Mouse (Mus musculus) forebrain, embryonic 12.5 days (tissue): ENCODE results near the gene Atxn1. TPM values are rescaled to one million over a fixed set of nuclear protein-coding genes. Genes with fewer than 3 reads are reported as not detected.
A peak's percentile ranks its signal among the peaks of the same experiment; 100 is the strongest.

Source experiments
- ATAC-seq: fragments of 200-750 bp; cut with Nextera tagmentation; 2 replicates; pipeline ENCODE4 v1.8.0; 2017; ENCODE audit warnings: moderate TSS enrichment; ENCODE audit not compliant: low FRiP score
- H3K27ac ChIP-seq: fragments of 300-500 bp; sonication (generic); 2 replicates; pipeline ENCODE4 v1.5.1; 2016; ENCODE audit warnings: mild to moderate bottlenecking
- H3K27me3 ChIP-seq: fragments of 300-500 bp; sonication (generic); 2 replicates; pipeline ENCODE4 v1.6.1; 2016; ENCODE audit warnings: mild to moderate bottlenecking
- H3K36me3 ChIP-seq: fragments of 300-500 bp; sonication (generic); replicated peaks from 2 replicates; pipeline ENCODE4 v1.6.1; 2016; ENCODE audit warnings: mild to moderate bottlenecking
- H3K4me1 ChIP-seq: fragments of 300-500 bp; sonication (generic); 2 replicates; pipeline ENCODE4 v1.6.1; 2016
- H3K4me2 ChIP-seq: fragments of 300-500 bp; sonication (generic); 2 replicates; pipeline ENCODE4 v1.6.1; 2016; ENCODE audit warnings: mild to moderate bottlenecking, moderate library complexity
- H3K4me3 ChIP-seq: fragments of 300-500 bp; sonication (generic); replicated peaks from 2 replicates; pipeline ENCODE4 v1.5.1; 2016; ENCODE audit warnings: mild to moderate bottlenecking
- H3K9ac ChIP-seq: fragments of 300-500 bp; sonication (generic); 2 replicates; pipeline ENCODE4 v1.6.1; 2016; ENCODE audit warnings: mild to moderate bottlenecking
- H3K9me3 ChIP-seq: fragments of 300-500 bp; sonication (generic); 2 replicates; pipeline ENCODE4 v1.6.1; 2016
- WGBS: fragments of 180-500 bp; shearing (Covaris S2); methylation state at CpG from one replicate; pipeline ENCODE4 v1.1.7; 2016; 5-methylcytosine and 5-hydroxymethylcytosine counted together
- polyA plus RNA-seq: library from polyadenylated mRNA; unstranded; fragments of >200 nt; fragmentation: Nextera tagmentation; extraction: Ambion mirVana; gene quantifications from 2 replicates; pipeline ENCODE4 v1.2.1, GENCODE M21; 2016

Atxn1 gene
- polyA plus RNA-seq, 1 experiment from 2014 or later: 3.7 TPM

- Histone ChIP-seq H3K4me3 (no peak overlapping the region), H3K27me3 (peaks cover 42% of the 10 kb centered on the region), H3K9me3 (no peaks in the 10 kb centered on the region), H3K4me2 (no peak overlapping the region), H3K9ac (no peak overlapping the region), H3K4me1 (peaks cover 28% of the 10 kb centered on the region), H3K36me3 (no peaks in the 10 kb centered on the region), H3K27ac (no peak overlapping the region)
- ATAC-seq: no peak
- 56% methylated on average over 8 of the region's 8 CpGs for WGBS
Observed at GRCm38 (mm10) chr13:45514832-45515422, 449.9 kb downstream of the Atxn1 start.

GRCm38 (mm10) chr13:45514115-45514514 is 450.7 kb downstream of the Atxn1 start:
- Histone ChIP-seq H3K9ac (no peak overlapping the region), H3K36me3 (no peaks in the 10 kb centered on the region), H3K4me2 (no peak overlapping the region), H3K4me1 (peaks cover 28% of the 10 kb centered on the region), H3K27ac (no peak overlapping the region), H3K4me3 (no peak overlapping the region), H3K27me3 (peaks cover 49% of the 10 kb centered on the region), H3K9me3 (no peaks in the 10 kb centered on the region)
- WGBS: 94% methylated on average over 5 of the region's 5 CpGs
- no peak for ATAC-seq

GRCm38 (mm10) chr13:45513009-45513984 is 451.5 kb downstream of the Atxn1 start:
- no peaks in the 10 kb centered on the region for H3K9me3 ChIP-seq
- no peak overlapping the region for H3K9ac ChIP-seq
- H3K4me1 ChIP-seq: peaks cover 33% of the 10 kb centered on the region
- peaks cover 57% of the 10 kb centered on the region for H3K27me3 ChIP-seq
- no peak overlapping the region for H3K4me2 ChIP-seq
- no peak overlapping the region for H3K27ac ChIP-seq
- 80% methylated on average over 12 of the region's 12 CpGs for WGBS
- H3K36me3 ChIP-seq: no peaks in the 10 kb centered on the region
- no peak overlapping the region for H3K4me3 ChIP-seq
- no peak for ATAC-seq

DNA sequence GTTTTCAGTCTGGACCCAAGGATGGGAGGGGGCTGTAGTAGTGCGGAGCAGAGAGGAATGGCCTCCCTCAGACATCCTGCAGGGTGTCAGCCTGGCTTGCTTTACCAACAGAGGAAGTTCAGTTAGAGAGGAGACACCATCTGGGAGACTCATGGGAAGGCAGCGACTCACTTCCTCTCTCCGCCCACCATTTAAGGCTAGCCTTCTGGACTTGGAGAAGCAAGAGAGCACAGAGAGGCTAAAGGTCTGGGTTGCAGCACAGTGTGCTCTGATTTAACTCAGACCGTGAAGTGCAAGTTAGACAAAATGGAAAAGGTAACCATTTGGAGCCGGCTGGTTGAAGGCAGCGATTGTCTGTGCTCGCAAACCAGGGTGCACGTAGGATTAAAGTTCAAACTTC is 452.3 kb downstream of the Atxn1 start:
- H3K9ac ChIP-seq: no peak overlapping the region
- no peak for ATAC-seq
- H3K4me3 ChIP-seq: no peak overlapping the region
- H3K27me3 ChIP-seq: peaks cover 61% of the 10 kb centered on the region
- no peak overlapping the region for H3K4me2 ChIP-seq
- H3K9me3 ChIP-seq: no peaks in the 10 kb centered on the region
- WGBS: 85% methylated on average over 8 of the region's 8 CpGs
- no peaks in the 10 kb centered on the region for H3K36me3 ChIP-seq
- H3K27ac ChIP-seq: no peak overlapping the region
- peaks cover 39% of the 10 kb centered on the region for H3K4me1 ChIP-seq

- H3K36me3 ChIP-seq: no peaks in the 10 kb centered on the region
- WGBS: 90% methylated on average over 6 of the region's 6 CpGs
- H3K27ac ChIP-seq: no peak overlapping the region
- no peak overlapping the region for H3K9ac ChIP-seq
- H3K4me1 ChIP-seq: peaks cover 35% of the 10 kb centered on the region
- H3K27me3 ChIP-seq: peaks cover 61% of the 10 kb centered on the region
- no peak for ATAC-seq
- H3K4me2 ChIP-seq: no peak overlapping the region
- H3K9me3 ChIP-seq: no peaks in the 10 kb centered on the region
- H3K4me3 ChIP-seq: no peak overlapping the region
Observed at GRCm38 (mm10) chr13:45511706-45512435, 452.9 kb downstream of the Atxn1 start.

- H3K27ac ChIP-seq: no peak overlapping the region
- H3K9ac ChIP-seq: no peak overlapping the region
- no peak for ATAC-seq
- no peak overlapping the region for H3K4me2 ChIP-seq
- H3K4me1 ChIP-seq: peaks cover 15% of the 10 kb centered on the region
- H3K9me3 ChIP-seq: no peaks in the 10 kb centered on the region
- peaks cover 56% of the 10 kb centered on the region for H3K27me3 ChIP-seq
- 63% methylated on average over 6 of the region's 6 CpGs for WGBS
- H3K36me3 ChIP-seq: no peaks in the 10 kb centered on the region
- H3K4me3 ChIP-seq: no peak overlapping the region
Observed at GRCm38 (mm10) chr13:45509366-45509765, 455.4 kb downstream of the Atxn1 start.

DNA sequence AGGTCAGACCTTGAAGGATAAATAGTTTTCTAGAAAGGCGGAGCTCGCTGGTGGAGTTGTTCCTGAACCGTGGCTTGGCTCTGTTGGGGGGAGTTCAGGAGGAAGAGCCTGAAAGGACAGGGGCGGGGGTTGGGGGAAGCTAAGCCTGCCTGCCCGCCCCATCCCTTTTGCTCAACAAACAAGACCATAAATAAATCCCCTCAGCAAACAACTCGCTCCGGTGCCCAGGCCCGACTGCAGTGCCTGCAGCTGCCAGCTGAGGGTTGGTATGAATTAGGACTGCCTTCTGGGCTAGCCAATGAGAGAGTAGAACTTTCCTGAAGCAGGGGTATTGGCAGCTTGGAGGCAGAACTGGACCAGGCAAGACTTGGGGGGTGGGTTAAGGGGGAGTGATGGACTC is 456.3 kb downstream of the Atxn1 start:
- Histone ChIP-seq H3K4me1 (peaks cover 15% of the 10 kb centered on the region), H3K27ac (no peak overlapping the region), H3K9me3 (no peaks in the 10 kb centered on the region), H3K36me3 (no peaks in the 10 kb centered on the region), H3K27me3 (peaks cover 47% of the 10 kb centered on the region), H3K4me2 (peak overlapping the region; percentile 76), H3K9ac (peak overlapping the region; percentile 56), H3K4me3 (peak overlapping the region; percentile 53)
- ATAC-seq: peak; percentile 22
- 2% methylated on average over 8 of the region's 8 CpGs for WGBS

GRCm38 (mm10) chr13:45507274-45508229 is 457.3 kb downstream of the Atxn1 start, which contains the start of gene Gmpr:
Gene Gmpr (plus strand): TSS chr13:45507444.
- Histone ChIP-seq H3K27ac (peak within 1 kb of the TSS; percentile 26), H3K27me3 (peaks cover 38% of the 10 kb centered on the region), H3K9me3 (no peaks in the 10 kb centered on the region), H3K4me2 (peak within 1 kb of the TSS; percentile 76), H3K4me1 (peaks cover 15% of the 10 kb centered on the region), H3K36me3 (no peaks in the 10 kb centered on the region), H3K4me3 (peak within 1 kb of the TSS; percentile 53), H3K9ac (peak within 1 kb of the TSS; percentile 56)
- ATAC-seq: peak; percentile 87
- WGBS: 1% methylated on average over 61 of the region's 63 CpGs

- H3K9me3 ChIP-seq: no peaks in the 10 kb centered on the region
- ATAC-seq: no peak
- H3K9ac ChIP-seq: no peak overlapping the region
- no peak overlapping the region for H3K4me3 ChIP-seq
- no peak overlapping the region for H3K4me2 ChIP-seq
- H3K27ac ChIP-seq: no peak overlapping the region
- WGBS: 95% methylated on average over 3 of the region's 3 CpGs
- H3K4me1 ChIP-seq: peaks cover 15% of the 10 kb centered on the region
- no peaks in the 10 kb centered on the region for H3K36me3 ChIP-seq
- peaks cover 29% of the 10 kb centered on the region for H3K27me3 ChIP-seq
Observed at GRCm38 (mm10) chr13:45505546-45505945, 459.3 kb downstream of the Atxn1 start.

GRCm38 (mm10) chr13:45502791-45503190 is 462.0 kb downstream of the Atxn1 start:
- WGBS: 89% methylated on average over 5 of the region's 5 CpGs
- no peak overlapping the region for H3K4me2 ChIP-seq

DNA sequence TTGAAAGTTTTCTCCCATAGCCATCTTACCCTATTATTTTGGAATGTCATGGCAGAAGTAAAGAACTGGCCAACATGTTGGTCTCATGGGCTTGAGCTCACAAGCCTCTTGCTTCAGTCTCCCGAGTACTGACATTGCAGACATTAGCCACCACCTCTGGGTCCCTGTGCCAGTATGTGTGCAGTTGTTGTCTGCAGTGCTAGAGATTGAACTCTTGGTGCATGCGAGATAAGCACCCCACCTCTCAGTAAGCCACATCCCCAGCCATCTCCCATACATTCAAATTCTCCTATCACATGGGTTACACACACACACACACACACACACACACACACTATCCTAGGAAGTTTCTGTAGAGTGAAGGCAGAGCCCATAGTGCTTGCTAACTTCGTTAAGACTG is 464.9 kb downstream of the Atxn1 start:
- Histone ChIP-seq H3K9ac (no peak overlapping the region), H3K4me1 (no peaks in the 10 kb centered on the region), H3K4me2 (no peak overlapping the region), H3K36me3 (no peaks in the 10 kb centered on the region), H3K27ac (no peak overlapping the region), H3K4me3 (no peak overlapping the region), H3K27me3 (no peaks in the 10 kb centered on the region), H3K9me3 (peaks cover 5% of the 10 kb centered on the region; the same call in 1 of the 2 replicates)
- 86% methylated on average over 3 of the region's 3 CpGs for WGBS
- no peak for ATAC-seq

More at GRCm38 (mm10) chr13:45502791-45503190, 462.0 kb downstream of the Atxn1 start:
- Histone ChIP-seq H3K4me1 (peaks cover 5% of the 10 kb centered on the region), H3K9ac (no peak overlapping the region), H3K4me3 (no peak overlapping the region), H3K27me3 (peaks cover 8% of the 10 kb centered on the region; the same call in 1 of the 2 replicates), H3K9me3 (peaks cover 5% of the 10 kb centered on the region; the same call in 1 of the 2 replicates), H3K27ac (no peak overlapping the region), H3K36me3 (no peaks in the 10 kb centered on the region)
- no peak for ATAC-seq
